Mouse (Mus musculus): ENCODE data around the gene Dtd1.

DNA sequence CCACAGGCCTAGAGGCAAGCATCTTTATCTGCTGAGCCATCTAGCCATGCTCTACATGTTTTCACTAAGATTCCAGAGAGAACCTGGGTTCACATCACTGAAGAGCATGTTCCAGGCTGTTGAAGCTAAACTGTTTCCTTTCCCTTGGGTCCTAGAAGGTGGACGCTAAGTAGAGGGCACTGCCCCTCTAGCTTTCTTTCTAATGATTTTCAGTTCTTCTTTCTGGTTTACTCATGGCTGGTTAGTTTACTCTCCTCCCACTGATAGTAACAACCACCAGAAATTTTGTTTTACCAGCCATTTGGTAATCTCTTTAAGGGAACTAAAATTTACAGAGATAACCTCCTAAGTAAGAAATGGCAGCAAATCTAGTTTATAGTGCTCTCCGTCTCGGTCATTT is 45.8 kb upstream of the Dtd1 start:
- no peak for TF ChIP-seq CTCF (IDR thresholded peaks at IDR 0.05; ENCODE audit: low read depth, low read length)
- no peak for TF ChIP-seq POLR2A (IDR thresholded peaks at IDR 0.05; ENCODE audit: insufficient read depth, low read length)
- no peak for TF ChIP-seq EP300 (IDR thresholded peaks at IDR 0.05; ENCODE audit: insufficient read depth, low read depth, low read length)

Data from ES-Bruce4 (cell line).